Mouse (Mus musculus) kidney, embryonic 14.5 days (tissue): ENCODE data around the gene Zfp354c. TPM values are rescaled to one million over a fixed set of nuclear protein-coding genes. Genes with fewer than 3 reads are reported as not detected.

Source experiments
- ATAC-seq: fragments of 200-750 bp; cut with Nextera tagmentation; 2 replicates; pipeline ENCODE4 v1.8.0; 2017; ENCODE audit warnings: moderate number of reproducible peaks, mild to moderate bottlenecking, moderate TSS enrichment, moderate library complexity; ENCODE audit not compliant: low FRiP score, low TSS enrichment
- H3K27ac ChIP-seq: fragments of 300-500 bp; sonication (generic); 2 replicates; pipeline ENCODE4 v1.5.1; 2014; ENCODE audit warnings: low read depth, mild to moderate bottlenecking, low read length, moderate library complexity, mixed read lengths
- H3K27me3 ChIP-seq: fragments of 300-500 bp; sonication (generic); 2 replicates; pipeline ENCODE4 v1.6.1; 2014; ENCODE audit warnings: mild to moderate bottlenecking, low read length; ENCODE audit not compliant: control insufficient read depth, insufficient read depth
- H3K36me3 ChIP-seq: fragments of 300-500 bp; sonication (generic); 2 replicates; pipeline ENCODE4 v1.6.1; 2014; ENCODE audit warnings: low read length, mixed read lengths; ENCODE audit not compliant: control insufficient read depth, insufficient read depth
- H3K4me1 ChIP-seq: fragments of 300-500 bp; sonication (generic); 2 replicates; pipeline ENCODE4 v1.6.1; 2014; ENCODE audit warnings: low read length, mixed read lengths; ENCODE audit not compliant: control insufficient read depth, insufficient read depth
- H3K4me2 ChIP-seq: fragments of 300-500 bp; sonication (generic); replicated peaks from 2 replicates; pipeline ENCODE4 v1.6.1; 2014; ENCODE audit warnings: low read depth, mild to moderate bottlenecking, low read length
- H3K4me3 ChIP-seq: fragments of 300-500 bp; sonication (generic); 2 replicates; pipeline ENCODE4 v1.5.1; 2014; ENCODE audit warnings: mild to moderate bottlenecking, low read length
- H3K9ac ChIP-seq: fragments of 300-500 bp; sonication (generic); 2 replicates; pipeline ENCODE4 v1.6.1; 2014; ENCODE audit warnings: low read depth, mild to moderate bottlenecking, low read length, moderate library complexity
- H3K9me3 ChIP-seq: fragments of 300-500 bp; sonication (generic); 2 replicates; pipeline ENCODE4 v1.6.1; 2016; ENCODE audit warnings: low read length; ENCODE audit not compliant: control insufficient read depth
- WGBS: fragments of 180-500 bp; shearing (Covaris S2); extraction: QIAGEN DNeasy Blood & Tissue Kit; methylation state at CpG from one replicate; pipeline ENCODE4 v1.1.7; 2014; 5-methylcytosine and 5-hydroxymethylcytosine counted together
- polyA plus RNA-seq: library from polyadenylated mRNA; unstranded; fragments of >200 nt; fragmentation: Nextera tagmentation; extraction: Ambion mirVana; gene quantifications from 2 replicates; pipeline ENCODE4 v1.2.1, GENCODE M21; 2014

Gene Zfp354c
- polyA plus RNA-seq, result 18.8 and 35.7 TPM in 2 replicates

DNA sequence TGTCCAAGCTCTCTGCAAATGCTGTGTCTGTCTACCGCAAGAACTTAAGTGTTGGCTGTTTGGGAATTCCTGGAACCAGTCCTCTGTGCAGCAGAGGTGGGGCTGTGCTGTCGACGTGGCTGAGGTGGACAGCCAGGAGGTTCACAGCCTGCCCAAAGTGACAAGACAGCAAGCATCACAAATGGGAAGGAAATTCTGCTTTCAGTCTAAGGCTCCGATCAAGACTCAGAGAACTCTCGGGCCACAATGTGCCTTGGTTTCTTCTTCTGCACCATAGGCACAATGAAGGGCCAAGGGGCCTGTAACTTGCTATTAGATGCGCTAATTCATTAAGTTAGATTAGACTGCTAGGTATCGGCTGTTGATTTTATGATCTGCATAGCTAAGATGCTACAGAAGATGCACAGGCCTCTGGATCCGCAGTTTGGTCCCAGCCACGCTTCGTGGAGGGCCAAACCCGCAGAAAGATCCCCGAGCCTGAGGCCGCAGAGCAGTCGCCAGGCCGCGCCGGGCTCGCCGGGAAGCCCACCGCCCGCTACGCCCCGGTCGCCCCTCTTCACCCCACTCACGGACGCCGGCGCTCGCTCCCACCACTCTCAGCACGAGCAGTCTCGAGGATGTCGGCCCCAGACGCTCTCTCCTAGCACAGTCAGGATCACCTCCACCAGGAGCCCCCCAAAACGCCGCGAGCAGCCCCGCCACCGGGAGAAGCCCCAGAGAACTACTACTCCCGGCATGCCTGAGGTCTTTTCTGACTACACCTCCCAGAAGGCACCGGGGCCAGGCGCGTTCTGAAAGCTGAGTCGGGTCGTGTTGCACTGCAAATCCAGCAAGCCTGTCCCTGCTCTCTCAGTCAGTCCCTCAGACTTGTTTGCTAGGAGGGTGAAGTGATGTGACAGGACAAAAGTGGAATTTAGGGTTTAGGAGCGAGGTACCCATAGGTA, at the start of gene Zfp354c:
Gene Zfp354c, minus strand, starts transcription at position 715 of the 944 bp plus-strand sequence.
- H3K4me3 ChIP-seq, result peak within 1 kb of the TSS; percentile 89
- H3K4me2 ChIP-seq, result peak within 1 kb of the TSS; percentile 48
- WGBS, result 1% methylated on average over 38 of the region's 45 CpGs
- H3K4me1 ChIP-seq, result 0 out of 2 replicates have a peak, but pooled peaks cover 5% of the 10 kb centered on the region
- no peaks in the 10 kb centered on the region for H3K27me3 ChIP-seq
- H3K9me3 ChIP-seq, result peaks cover under 1% of the 10 kb centered on the region; the same call in 1 of the 2 replicates
- peaks cover 32% of the 10 kb centered on the region for H3K36me3 ChIP-seq
- H3K27ac ChIP-seq, result no peak within 1 kb of the TSS
- ATAC-seq, result peak; percentile 98
- H3K9ac ChIP-seq, result peak within 1 kb of the TSS; percentile 85

DNA sequence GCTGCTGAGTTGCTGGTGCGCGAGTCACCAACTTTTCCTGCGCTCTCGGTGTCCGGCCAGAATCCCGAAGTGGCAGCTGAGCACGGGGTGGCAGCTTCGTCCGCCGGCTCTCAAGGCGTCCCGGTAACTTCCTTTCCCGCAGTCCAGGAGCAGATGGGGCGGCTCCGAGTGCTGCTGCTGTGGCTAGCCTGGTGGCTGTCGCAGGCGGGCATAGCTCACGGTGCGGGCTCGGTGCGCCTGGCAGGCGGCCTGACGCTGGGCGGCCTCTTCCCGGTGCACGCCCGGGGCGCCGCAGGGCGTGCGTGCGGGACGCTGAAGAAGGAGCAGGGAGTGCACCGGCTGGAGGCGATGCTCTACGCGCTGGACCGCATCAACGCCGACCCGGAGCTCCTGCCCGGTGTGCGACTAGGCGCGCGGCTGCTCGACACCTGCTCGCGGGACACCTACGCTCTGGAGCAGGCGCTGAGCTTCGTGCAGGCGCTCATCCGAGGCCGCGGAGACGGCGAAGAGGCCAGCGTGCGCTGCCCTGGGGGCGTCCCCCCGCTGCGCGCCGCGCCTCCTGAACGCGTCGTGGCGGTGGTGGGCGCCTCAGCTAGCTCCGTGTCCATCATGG, 23.6 kb upstream of the Zfp354c start:
- peak overlapping the region; percentile 40; the same call in 1 of the 2 replicates for H3K9ac ChIP-seq
- peak; percentile 71; the same call in 1 of the 2 replicates for ATAC-seq
- H3K27me3 ChIP-seq, result peaks cover 45% of the 10 kb centered on the region
- H3K4me1 ChIP-seq, result peaks cover 12% of the 10 kb centered on the region
- H3K27ac ChIP-seq, result no peak overlapping the region
- under 1% methylated on average over 65 of the region's 72 CpGs for WGBS
- no peaks in the 10 kb centered on the region for H3K36me3 ChIP-seq
- no peaks in the 10 kb centered on the region for H3K9me3 ChIP-seq
- H3K4me3 ChIP-seq, result peak overlapping the region; percentile 44
- peak overlapping the region; percentile 87 for H3K4me2 ChIP-seq

DNA sequence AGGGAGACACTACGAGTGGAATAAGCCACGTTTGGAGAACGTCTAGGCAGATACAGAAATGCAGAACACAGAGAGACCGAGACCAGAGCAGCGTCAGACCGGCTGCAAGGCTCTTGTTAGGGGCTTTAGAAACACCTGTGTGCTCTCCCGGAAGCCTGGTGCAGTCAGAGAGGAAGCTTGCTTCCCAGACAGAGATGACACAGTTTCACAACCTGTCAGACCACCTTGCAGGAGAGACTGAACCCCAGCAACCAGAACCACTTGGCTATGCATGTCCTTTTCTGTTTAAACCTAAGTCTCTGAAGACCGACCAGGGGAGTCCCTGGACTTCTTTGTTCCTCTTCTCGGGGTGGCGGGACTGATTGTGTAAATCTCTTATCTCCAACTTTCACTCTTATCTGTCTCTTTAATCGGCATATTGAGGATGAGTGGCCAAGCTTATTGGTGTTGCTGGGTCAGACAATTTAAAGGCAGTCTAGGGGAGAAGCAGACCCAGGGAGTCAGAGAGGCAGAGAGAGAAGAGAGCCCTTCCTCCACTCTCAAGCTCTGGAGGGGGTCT, 22.7 kb upstream of the Zfp354c start, which contains the start of gene Grm6:
Gene Grm6, plus strand, starts transcription at position 509 of the 559 bp plus-strand sequence.
- Histone ChIP-seq H3K9ac (peak within 1 kb of the TSS; percentile 40; the same call in 1 of the 2 replicates), H3K27me3 (peaks cover 45% of the 10 kb centered on the region), H3K4me2 (peak within 1 kb of the TSS; percentile 87), H3K9me3 (no peaks in the 10 kb centered on the region), H3K27ac (no peak within 1 kb of the TSS), H3K36me3 (no peaks in the 10 kb centered on the region), H3K4me1 (peaks cover 12% of the 10 kb centered on the region), H3K4me3 (peak within 1 kb of the TSS; percentile 44)
- WGBS, result under 1% methylated on average over 11 of the region's 11 CpGs
- no peak for ATAC-seq

DNA sequence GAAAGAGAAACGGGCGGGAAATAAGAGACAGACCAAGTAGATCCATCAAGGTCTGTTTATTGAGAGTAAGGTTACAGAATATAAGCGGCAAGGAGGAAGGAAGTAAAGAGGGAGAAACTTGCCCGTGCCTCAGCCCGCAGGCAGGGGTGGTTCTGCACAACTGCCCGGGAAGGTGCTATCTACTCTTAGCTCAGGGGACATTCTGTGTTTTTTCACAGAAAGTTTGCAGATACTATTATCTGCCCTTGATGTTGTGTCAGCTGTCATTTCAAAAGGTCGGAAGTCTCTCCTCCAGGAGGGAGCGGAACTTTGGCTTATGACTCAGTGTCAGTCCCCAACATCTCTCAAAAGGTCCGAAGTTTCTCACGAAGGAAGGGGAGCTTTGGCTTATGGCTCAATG, 21.8 kb upstream of the Zfp354c start:
- Histone ChIP-seq H3K27ac (no peak overlapping the region), H3K4me2 (no peak overlapping the region), H3K36me3 (no peaks in the 10 kb centered on the region), H3K4me3 (no peak overlapping the region), H3K4me1 (peaks cover 12% of the 10 kb centered on the region), H3K9ac (no peak overlapping the region), H3K9me3 (no peaks in the 10 kb centered on the region), H3K27me3 (peaks cover 45% of the 10 kb centered on the region)
- ATAC-seq, result no peak
- WGBS, result 2% methylated on average over 10 of the region's 10 CpGs

DNA sequence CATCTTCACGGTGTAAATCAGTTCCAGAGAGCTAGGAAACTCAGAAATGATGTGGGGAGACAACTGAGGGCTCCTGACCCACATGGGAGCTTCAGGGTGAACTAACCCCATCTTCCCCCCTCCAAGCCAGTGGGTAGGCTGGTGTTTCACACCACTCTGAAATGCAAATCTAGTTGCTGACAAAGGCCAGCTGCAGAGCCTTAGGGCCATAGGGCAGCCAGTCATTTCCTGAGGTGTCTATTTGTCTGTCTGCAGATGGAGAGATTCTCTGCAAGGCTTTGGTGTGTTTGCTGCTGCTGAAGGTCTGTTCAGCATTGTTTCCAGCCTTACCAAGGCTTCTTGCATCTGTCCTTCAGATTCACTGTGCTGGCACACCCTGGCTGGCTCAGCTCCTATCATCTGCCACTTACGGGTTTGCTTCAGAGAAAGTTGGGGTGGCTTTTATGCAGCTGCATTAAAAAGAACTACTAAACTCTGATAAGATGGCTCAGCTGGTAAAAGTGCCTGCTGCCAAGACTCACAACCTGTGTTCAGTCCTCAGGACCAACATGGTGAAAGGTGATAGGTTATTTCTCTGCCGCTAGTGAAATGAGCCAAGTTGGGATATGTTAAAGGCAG, 21.1 kb upstream of the Zfp354c start:
- peaks cover 12% of the 10 kb centered on the region for H3K4me1 ChIP-seq
- H3K27me3 ChIP-seq, result peaks cover 45% of the 10 kb centered on the region
- no peak overlapping the region for H3K4me3 ChIP-seq
- no peak overlapping the region for H3K9ac ChIP-seq
- ATAC-seq, result no peak
- no peak overlapping the region for H3K27ac ChIP-seq
- H3K9me3 ChIP-seq, result no peaks in the 10 kb centered on the region
- H3K4me2 ChIP-seq, result no peak overlapping the region
- H3K36me3 ChIP-seq, result no peaks in the 10 kb centered on the region
- 29% methylated on average over 3 of the region's 3 CpGs for WGBS

DNA sequence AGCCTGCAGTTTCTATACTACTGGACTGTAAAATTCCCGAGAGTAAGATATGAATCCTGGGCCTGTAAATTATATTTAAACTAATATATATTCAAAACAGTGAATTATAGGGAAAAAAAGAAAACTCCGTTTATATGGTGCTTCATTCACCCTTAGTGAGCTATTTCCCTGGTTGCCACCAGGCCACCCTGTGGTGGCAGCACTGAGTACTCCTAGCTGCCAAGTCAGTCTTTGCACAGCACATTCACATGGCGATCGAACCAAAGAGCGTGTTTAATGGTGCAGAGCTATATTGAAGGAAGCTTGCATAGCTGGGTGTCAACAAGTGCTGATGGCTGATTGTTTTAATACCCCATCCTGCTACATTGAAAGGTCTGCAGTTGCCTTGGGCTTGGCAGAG, 19.5 kb upstream of the Zfp354c start:
- H3K9ac ChIP-seq, result no peak overlapping the region
- H3K4me1 ChIP-seq, result peaks cover 12% of the 10 kb centered on the region
- 74% methylated on average over 5 of the region's 5 CpGs for WGBS
- H3K4me2 ChIP-seq, result no peak overlapping the region
- H3K36me3 ChIP-seq, result no peaks in the 10 kb centered on the region
- no peak overlapping the region for H3K4me3 ChIP-seq
- no peaks in the 10 kb centered on the region for H3K9me3 ChIP-seq
- ATAC-seq, result no peak
- peaks cover 40% of the 10 kb centered on the region for H3K27me3 ChIP-seq
- H3K27ac ChIP-seq, result no peak overlapping the region

DNA sequence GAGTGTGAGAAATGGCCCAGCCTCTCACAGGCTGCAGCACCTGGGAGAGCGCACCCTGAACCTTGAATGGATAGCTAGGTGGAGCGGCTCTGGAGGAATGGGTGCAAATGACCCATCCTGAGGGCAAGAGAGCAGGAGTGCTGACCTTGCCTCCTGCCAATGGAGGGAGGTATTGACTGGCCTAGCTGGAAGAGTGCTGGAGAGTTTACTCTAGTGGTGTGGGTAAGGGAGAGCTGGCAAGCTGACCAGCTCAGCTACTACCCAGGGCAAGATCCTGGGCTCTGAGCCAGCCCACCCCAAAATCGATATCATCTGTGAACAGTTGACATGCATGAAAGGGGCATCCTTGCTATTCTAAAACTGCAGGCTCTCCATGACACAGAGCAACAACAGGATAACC, 18.4 kb upstream of the Zfp354c start:
- H3K27me3 ChIP-seq, result peaks cover 29% of the 10 kb centered on the region
- H3K9me3 ChIP-seq, result no peaks in the 10 kb centered on the region
- H3K27ac ChIP-seq, result no peak overlapping the region
- peaks cover 5% of the 10 kb centered on the region for H3K4me1 ChIP-seq
- H3K4me3 ChIP-seq, result no peak overlapping the region
- no peak overlapping the region for H3K4me2 ChIP-seq
- H3K36me3 ChIP-seq, result no peaks in the 10 kb centered on the region
- 88% methylated on average over 3 of the region's 3 CpGs for WGBS
- no peak for ATAC-seq
- H3K9ac ChIP-seq, result no peak overlapping the region

DNA sequence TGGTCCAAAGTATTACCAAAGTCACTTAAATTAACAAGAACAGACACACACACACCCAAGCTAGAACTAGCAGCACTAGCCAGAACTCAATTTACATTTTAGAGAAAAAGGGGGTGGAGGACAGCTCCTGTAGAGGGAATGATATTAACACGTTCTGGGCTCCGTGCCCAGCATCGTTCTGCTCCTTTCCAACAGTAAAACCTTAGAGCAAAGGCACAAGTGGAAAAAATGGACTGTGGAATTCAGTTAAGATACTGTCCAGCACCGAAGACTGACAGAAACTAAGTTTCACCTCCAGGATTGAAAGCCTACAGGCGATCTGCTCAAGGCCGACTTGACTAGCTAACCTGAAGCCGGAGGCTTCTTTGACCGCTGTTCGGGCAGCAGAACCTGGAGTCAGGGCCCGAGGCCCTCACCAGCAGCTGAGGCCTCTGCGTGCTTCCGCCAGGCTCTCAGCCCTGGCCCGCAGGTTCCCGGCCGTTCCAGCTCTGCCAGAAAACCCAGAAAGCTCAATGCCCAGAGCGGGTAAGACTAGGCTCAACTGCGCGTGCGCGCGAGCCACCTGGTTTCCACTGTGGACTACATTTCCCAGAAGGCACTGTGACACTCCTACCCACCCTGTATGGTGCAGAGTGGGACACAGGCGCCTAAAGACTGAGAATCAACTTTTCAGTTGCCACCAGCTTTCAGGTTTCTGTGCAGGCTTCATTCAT, 13.7 kb upstream of the Zfp354c start, which contains the start of gene Zfp879:
Gene Zfp879, minus strand, starts transcription at position 530 of the 713 bp plus-strand sequence.
- H3K27ac ChIP-seq, result peak within 1 kb of the TSS; percentile 51; the same call in 1 of the 2 replicates
- 18% methylated on average over 22 of the region's 22 CpGs for WGBS
- no peaks in the 10 kb centered on the region for H3K27me3 ChIP-seq
- peak within 1 kb of the TSS; percentile 33 for H3K4me3 ChIP-seq
- H3K4me1 ChIP-seq, result no peaks in the 10 kb centered on the region
- H3K9ac ChIP-seq, result peak within 1 kb of the TSS; percentile 53
- peak within 1 kb of the TSS; percentile 54 for H3K4me2 ChIP-seq
- H3K9me3 ChIP-seq, result no peaks in the 10 kb centered on the region
- H3K36me3 ChIP-seq, result no peaks in the 10 kb centered on the region
- ATAC-seq, result peak; percentile 97
